Mouse (Mus musculus) liver, embryonic 14.5 days (tissue): ENCODE data around the gene Aox3. TPM values are rescaled to one million over a fixed set of nuclear protein-coding genes. Genes with fewer than 3 reads are reported as not detected.

Experiments
- ATAC-seq: fragments of 200-750 bp; cut with Nextera tagmentation; 2 replicates; pipeline ENCODE4 v1.8.0; 2017; ENCODE audit warnings: moderate number of reproducible peaks, mild to moderate bottlenecking, moderate library complexity; ENCODE audit not compliant: insufficient read depth
- DNase-seq, 3 experiments: peaks; one replicate each; pipeline ENCODE4 v3.0.0-alpha.2; 2012 to 2013; ENCODE audit warnings: low read depth in 3 of 3, low spot score in 3 of 3
- H3K27ac ChIP-seq: fragments of 300-500 bp; sonication (generic); 2 replicates; pipeline ENCODE4 v1.5.1; 2014; ENCODE audit warnings: moderate library complexity, mild to moderate bottlenecking, control low read depth, inconsistent platforms
- H3K27me3 ChIP-seq: fragments of 300-500 bp; sonication (generic); 2 replicates; pipeline ENCODE4 v1.6.1; 2014; ENCODE audit warnings: mild to moderate bottlenecking, low read length, moderate library complexity; ENCODE audit not compliant: control insufficient read depth, insufficient read depth
- H3K36me3 ChIP-seq: fragments of 300-500 bp; sonication (generic); replicated peaks from 2 replicates; pipeline ENCODE4 v1.6.1; 2014; ENCODE audit warnings: low read depth; ENCODE audit not compliant: control insufficient read depth, insufficient read depth
- H3K4me1 ChIP-seq, 2 experiments: fragments of 200-500 bp in 1 of 2; fragments of 300-500 bp in 1 of 2; sonication (generic) in 1 of 2; replicated peaks; 2 replicates each; pipeline ENCODE4 v1.6.1; 2012 to 2014; ENCODE audit warnings: antibody characterized with exemption in 1 of 2, inconsistent platforms in 1 of 2, low read length in 1 of 2; ENCODE audit not compliant: control insufficient read depth in 2 of 2, insufficient read depth in 2 of 2
- H3K4me2 ChIP-seq: fragments of 300-500 bp; sonication (generic); 2 replicates; pipeline ENCODE4 v1.6.1; 2014; ENCODE audit warnings: low read depth, mild to moderate bottlenecking, control low read depth, moderate library complexity
- H3K4me3 ChIP-seq, 2 experiments: fragments of 200-500 bp in 1 of 2; fragments of 300-500 bp in 1 of 2; sonication (generic) in 1 of 2; 2 replicates each; pipeline ENCODE4 v1.5.1; 2012 to 2014; ENCODE audit warnings: low read depth in 2 of 2, low read length in 2 of 2, mild to moderate bottlenecking in 2 of 2, control low read depth in 1 of 2, inconsistent platforms in 1 of 2, moderate library complexity in 1 of 2; ENCODE audit not compliant: insufficient read depth in 1 of 2
- H3K9ac ChIP-seq: fragments of 300-500 bp; sonication (generic); replicated peaks from 2 replicates; pipeline ENCODE4 v1.6.1; 2014; ENCODE audit warnings: mild to moderate bottlenecking, control low read depth, moderate library complexity
- H3K9me3 ChIP-seq: fragments of 300-500 bp; sonication (generic); 2 replicates; pipeline ENCODE4 v1.6.1; 2016; ENCODE audit warnings: low read length, mixed read lengths; ENCODE audit not compliant: control insufficient read depth
- CTCF ChIP-seq: IDR thresholded peaks from 2 replicates; pipeline ENCODE4 v1.5.1; 2016; ENCODE audit warnings: antibody characterized with exemption, low read depth, control low read depth
- EP300 ChIP-seq: IDR thresholded peaks from 2 replicates; pipeline ENCODE4 v1.6.1; 2016; ENCODE audit warnings: antibody characterized with exemption, low read depth
- WGBS: fragments of 180-500 bp; shearing (Covaris S2); extraction: QIAGEN DNeasy Blood & Tissue Kit; methylation state at CpG from one replicate; pipeline ENCODE4 v1.1.7; 2014; ENCODE audit not compliant: insufficient replicate concordance; 5-methylcytosine and 5-hydroxymethylcytosine counted together
- polyA plus RNA-seq, 2 experiments: library from polyadenylated mRNA; depleted of rRNA in 1 of 2; stranded (reverse) in 1 of 2; unstranded in 1 of 2; fragments of >200 nt; fragmentation: Nextera tagmentation in 1 of 2; extraction: Ambion mirVana in 1 of 2; gene quantifications; 2 replicates each; pipeline versions ENCODE4 v1.2.1 to v1.2.3; 2012 to 2014

Gene Aox3
- polyA plus RNA-seq (2012; rRNA removed) (0.09 and 0.12 TPM in 2 replicates), polyA plus RNA-seq (2014; fragmentation: Nextera tagmentation; extraction: Ambion mirVana) (0.20 and 0.29 TPM in 2 replicates)

GRCm38 (mm10) chr1:58112880-58113279, at the start of gene Aox3:
Aox3 (plus strand) TSS chr1:58113130.
- no peaks in the 10 kb centered on the region for H3K9me3 ChIP-seq
- no peaks in the 10 kb centered on the region for H3K36me3 ChIP-seq
- no peak within 1 kb of the TSS for H3K4me3 ChIP-seq
- no peak within 1 kb of the TSS for H3K4me2 ChIP-seq
- ATAC-seq (no peak), DNase-seq (peak in 1 of 3 experiments; percentile 14)
- no peak for TF ChIP-seq EP300
- TF ChIP-seq CTCF: peak; percentile 73
- H3K9ac ChIP-seq: no peak within 1 kb of the TSS
- H3K27ac ChIP-seq: no peak within 1 kb of the TSS
- 19% methylated on average over 11 of the region's 11 CpGs for WGBS
- no peaks in the 10 kb centered on the region for H3K4me1 ChIP-seq
- no peaks in the 10 kb centered on the region for H3K27me3 ChIP-seq

- no peak for DNase-seq
- H3K4me1 ChIP-seq: no peaks in the 10 kb centered on the region
- no peak for ATAC-seq
- H3K9me3 ChIP-seq: no peaks in the 10 kb centered on the region
- no peaks in the 10 kb centered on the region for H3K36me3 ChIP-seq
- H3K27me3 ChIP-seq: no peaks in the 10 kb centered on the region
- no peak for TF ChIP-seq EP300
- no peak for TF ChIP-seq CTCF
- H3K4me2 ChIP-seq: no peak overlapping the region
- 65% methylated on average over 5 of the region's 5 CpGs for WGBS
- no peak overlapping the region for H3K9ac ChIP-seq
- no peak overlapping the region for H3K27ac ChIP-seq
- H3K4me3 ChIP-seq: no peak overlapping the region
These were observed 47.8 kb upstream of the Aox3 start for GRCm38 (mm10) chr1:58065151-58065550.

- 64% methylated on average over 3 of the region's 3 CpGs for WGBS
- H3K4me3 ChIP-seq: no peak overlapping the region
- DNase-seq (no peak), ATAC-seq (no peak)
- no peak overlapping the region for H3K4me2 ChIP-seq
- no peaks in the 10 kb centered on the region for H3K9me3 ChIP-seq
- no peaks in the 10 kb centered on the region for H3K4me1 ChIP-seq
- TF ChIP-seq EP300: no peak
- no peak for TF ChIP-seq CTCF
- no peaks in the 10 kb centered on the region for H3K36me3 ChIP-seq
- H3K9ac ChIP-seq: no peak overlapping the region
- no peak overlapping the region for H3K27ac ChIP-seq
- H3K27me3 ChIP-seq: no peaks in the 10 kb centered on the region
These were observed 47.3 kb upstream of the Aox3 start for GRCm38 (mm10) chr1:58065606-58066005.

DNA sequence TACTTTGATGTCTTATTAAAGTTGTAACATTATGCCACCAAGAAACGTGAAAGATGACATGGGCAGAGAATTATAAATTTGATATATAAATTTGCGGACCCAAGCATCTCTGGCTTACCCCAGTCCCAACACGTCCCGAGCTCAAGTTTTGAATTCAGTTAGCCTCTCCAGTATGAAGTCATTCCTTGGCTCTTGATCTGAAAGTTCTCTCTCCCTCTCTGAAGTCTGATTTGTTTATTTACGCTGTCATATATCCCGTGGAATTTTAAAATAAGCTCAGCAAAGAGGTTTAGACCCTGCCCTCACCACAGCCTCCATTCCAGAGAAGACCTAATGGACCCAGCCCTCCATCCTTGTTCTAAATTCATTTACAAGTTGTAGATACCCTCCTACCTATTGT, 43.7 kb upstream of the Aox3 start:
- WGBS: 72% methylated on average over 6 of the region's 6 CpGs
- Histone ChIP-seq H3K4me1 (no peaks in the 10 kb centered on the region), H3K9ac (no peak overlapping the region), H3K4me3 (no peak overlapping the region), H3K4me2 (no peak overlapping the region), H3K9me3 (no peaks in the 10 kb centered on the region), H3K27ac (no peak overlapping the region), H3K27me3 (no peaks in the 10 kb centered on the region), H3K36me3 (no peaks in the 10 kb centered on the region)
- DNase-seq (no peak), ATAC-seq (no peak)
- TF ChIP-seq CTCF (no peak), EP300 (no peak)

DNA sequence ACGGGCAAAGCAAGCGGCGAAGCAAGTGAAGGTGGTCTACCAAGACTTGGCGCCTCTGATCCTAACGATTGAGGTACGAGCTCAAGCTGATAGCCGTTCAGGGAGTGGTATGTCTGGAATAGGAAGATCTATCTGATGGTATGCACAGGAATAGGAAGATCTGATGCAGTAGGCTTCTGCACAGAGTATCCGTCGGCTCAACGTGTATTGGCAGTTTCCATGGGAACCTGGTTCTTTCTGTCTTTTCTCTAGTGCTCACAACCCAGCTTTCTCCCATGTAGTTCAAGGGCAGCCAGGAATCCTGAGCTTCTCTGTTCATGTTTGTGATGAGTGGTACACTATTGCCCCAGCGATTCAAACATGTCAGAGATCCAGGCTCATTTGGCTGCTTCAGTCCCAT, 42.8 kb upstream of the Aox3 start:
- DNase-seq (no peak), ATAC-seq (no peak)
- Histone ChIP-seq H3K9me3 (no peaks in the 10 kb centered on the region), H3K4me3 (no peak overlapping the region), H3K36me3 (no peaks in the 10 kb centered on the region), H3K9ac (no peak overlapping the region), H3K4me1 (no peaks in the 10 kb centered on the region), H3K4me2 (no peak overlapping the region), H3K27me3 (no peaks in the 10 kb centered on the region), H3K27ac (no peak overlapping the region)
- no peak for TF ChIP-seq EP300
- TF ChIP-seq CTCF: no peak
- 72% methylated on average over 11 of the region's 11 CpGs for WGBS
